Mouse (Mus musculus) forebrain, embryonic 12.5 days (tissue): ENCODE measurements around the gene Msh5. TPM values are rescaled to one million over a fixed set of nuclear protein-coding genes. Genes with fewer than 3 reads are reported as not detected.

Experiments
- ATAC-seq: fragments of 200-750 bp; cut with Nextera tagmentation; 2 replicates; pipeline ENCODE4 v1.8.0; 2017; ENCODE audit warnings: moderate TSS enrichment; ENCODE audit not compliant: low FRiP score
- H3K27ac ChIP-seq: fragments of 300-500 bp; sonication (generic); 2 replicates; pipeline ENCODE4 v1.5.1; 2016; ENCODE audit warnings: mild to moderate bottlenecking
- H3K27me3 ChIP-seq: fragments of 300-500 bp; sonication (generic); 2 replicates; pipeline ENCODE4 v1.6.1; 2016; ENCODE audit warnings: mild to moderate bottlenecking
- H3K36me3 ChIP-seq: fragments of 300-500 bp; sonication (generic); replicated peaks from 2 replicates; pipeline ENCODE4 v1.6.1; 2016; ENCODE audit warnings: mild to moderate bottlenecking
- H3K4me1 ChIP-seq: fragments of 300-500 bp; sonication (generic); 2 replicates; pipeline ENCODE4 v1.6.1; 2016
- H3K4me2 ChIP-seq: fragments of 300-500 bp; sonication (generic); 2 replicates; pipeline ENCODE4 v1.6.1; 2016; ENCODE audit warnings: mild to moderate bottlenecking, moderate library complexity
- H3K4me3 ChIP-seq: fragments of 300-500 bp; sonication (generic); replicated peaks from 2 replicates; pipeline ENCODE4 v1.5.1; 2016; ENCODE audit warnings: mild to moderate bottlenecking
- H3K9ac ChIP-seq: fragments of 300-500 bp; sonication (generic); 2 replicates; pipeline ENCODE4 v1.6.1; 2016; ENCODE audit warnings: mild to moderate bottlenecking
- H3K9me3 ChIP-seq: fragments of 300-500 bp; sonication (generic); 2 replicates; pipeline ENCODE4 v1.6.1; 2016
- WGBS: fragments of 180-500 bp; shearing (Covaris S2); methylation state at CpG from one replicate; pipeline ENCODE4 v1.1.7; 2016; 5-methylcytosine and 5-hydroxymethylcytosine counted together
- polyA plus RNA-seq: library from polyadenylated mRNA; unstranded; fragments of >200 nt; fragmentation: Nextera tagmentation; extraction: Ambion mirVana; gene quantifications from 2 replicates; pipeline ENCODE4 v1.2.1, GENCODE M21; 2016

The Msh5 gene
- polyA plus RNA-seq, 1 experiment from 2014 or later, result 5.3 TPM

- no peak overlapping the region for H3K9ac ChIP-seq
These were observed 34.2 kb upstream of the Msh5 start for GRCm38 (mm10) chr17:35080710-35081109.

GRCm38 (mm10) chr17:35080248-35080647 lies 33.7 kb upstream of the Msh5 start:
- no peak overlapping the region for H3K27ac ChIP-seq
- peaks cover 21% of the 10 kb centered on the region for H3K4me1 ChIP-seq
- H3K9me3 ChIP-seq, result no peaks in the 10 kb centered on the region
- peaks cover 34% of the 10 kb centered on the region; the same call in 1 of the 2 replicates for H3K27me3 ChIP-seq
- H3K9ac ChIP-seq, result no peak overlapping the region
- 69% methylated on average over 6 of the region's 6 CpGs for WGBS
- no peak overlapping the region for H3K4me3 ChIP-seq
- ATAC-seq, result no peak
- H3K36me3 ChIP-seq, result no peaks in the 10 kb centered on the region
- no peak overlapping the region for H3K4me2 ChIP-seq

More at GRCm38 (mm10) chr17:35080710-35081109, 34.2 kb upstream of the Msh5 start:
- no peaks in the 10 kb centered on the region for H3K36me3 ChIP-seq
- 75% methylated on average over 4 of the region's 4 CpGs for WGBS
- H3K9me3 ChIP-seq, result no peaks in the 10 kb centered on the region
- no peak overlapping the region for H3K4me2 ChIP-seq
- no peak for ATAC-seq
- peaks cover 21% of the 10 kb centered on the region for H3K4me1 ChIP-seq
- no peak overlapping the region for H3K4me3 ChIP-seq
- H3K27ac ChIP-seq, result no peak overlapping the region
- H3K27me3 ChIP-seq, result peaks cover 35% of the 10 kb centered on the region; the same call in 1 of the 2 replicates

GRCm38 (mm10) chr17:35079778-35080177 lies 33.2 kb upstream of the Msh5 start:
- Histone ChIP-seq H3K4me3 (no peak overlapping the region), H3K27ac (no peak overlapping the region), H3K9me3 (no peaks in the 10 kb centered on the region), H3K27me3 (peaks cover 33% of the 10 kb centered on the region; the same call in 1 of the 2 replicates), H3K9ac (no peak overlapping the region), H3K36me3 (no peaks in the 10 kb centered on the region), H3K4me2 (no peak overlapping the region), H3K4me1 (peaks cover 21% of the 10 kb centered on the region)
- WGBS, result 70% methylated on average over 9 of the region's 9 CpGs
- ATAC-seq, result no peak

GRCm38 (mm10) chr17:35077786-35078233 lies 31.3 kb upstream of the Msh5 start, which contains the start of gene Ly6g6d:
Ly6g6d (minus strand) TSS chr17:35078065.
- no peaks in the 10 kb centered on the region for H3K36me3 ChIP-seq
- H3K4me3 ChIP-seq, result peak within 1 kb of the TSS; percentile 14; the same call in 1 of the 2 replicates
- peak within 1 kb of the TSS; percentile 39 for H3K4me2 ChIP-seq
- H3K4me1 ChIP-seq, result peaks cover 21% of the 10 kb centered on the region
- H3K9ac ChIP-seq, result peak within 1 kb of the TSS; percentile 22; the same call in 1 of the 2 replicates
- WGBS, result 11% methylated on average over 14 of the region's 14 CpGs
- peaks cover 35% of the 10 kb centered on the region; the same call in 1 of the 2 replicates for H3K27me3 ChIP-seq
- no peak for ATAC-seq
- H3K27ac ChIP-seq, result no peak within 1 kb of the TSS
- no peaks in the 10 kb centered on the region for H3K9me3 ChIP-seq

GRCm38 (mm10) chr17:35077285-35077684 lies 30.7 kb upstream of the Msh5 start:
- Histone ChIP-seq H3K9me3 (no peaks in the 10 kb centered on the region), H3K4me2 (peak overlapping the region; percentile 39), H3K9ac (peak overlapping the region; percentile 22; the same call in 1 of the 2 replicates), H3K27ac (no peak overlapping the region), H3K36me3 (no peaks in the 10 kb centered on the region), H3K27me3 (peaks cover 33% of the 10 kb centered on the region; the same call in 1 of the 2 replicates), H3K4me1 (peaks cover 21% of the 10 kb centered on the region), H3K4me3 (no peak overlapping the region)
- WGBS, result 41% methylated on average over 2 of the region's 2 CpGs
- ATAC-seq, result no peak

GRCm38 (mm10) chr17:35076507-35077176 lies 30.1 kb upstream of the Msh5 start, which contains the start of gene Ly6g6e:
Ly6g6e (plus strand) TSS chr17:35076902.
- peak within 1 kb of the TSS; percentile 39 for H3K4me2 ChIP-seq
- H3K27me3 ChIP-seq, result peaks cover 33% of the 10 kb centered on the region; the same call in 1 of the 2 replicates
- 23% methylated on average over 10 of the region's 10 CpGs for WGBS
- peak within 1 kb of the TSS; percentile 22; the same call in 1 of the 2 replicates for H3K9ac ChIP-seq
- H3K4me3 ChIP-seq, result peak within 1 kb of the TSS; percentile 14; the same call in 1 of the 2 replicates
- H3K27ac ChIP-seq, result no peak within 1 kb of the TSS
- ATAC-seq, result no peak
- peaks cover 21% of the 10 kb centered on the region for H3K4me1 ChIP-seq
- no peaks in the 10 kb centered on the region for H3K9me3 ChIP-seq
- no peaks in the 10 kb centered on the region for H3K36me3 ChIP-seq

- ATAC-seq, result no peak
- Histone ChIP-seq H3K36me3 (no peaks in the 10 kb centered on the region), H3K9ac (no peak overlapping the region), H3K9me3 (no peaks in the 10 kb centered on the region), H3K4me3 (no peak overlapping the region), H3K27me3 (peaks cover 36% of the 10 kb centered on the region), H3K4me2 (no peak overlapping the region), H3K27ac (no peak overlapping the region), H3K4me1 (peaks cover 21% of the 10 kb centered on the region)
- WGBS, result 65% methylated on average over 17 of the region's 17 CpGs
These were observed 27.6 kb upstream of the Msh5 start for GRCm38 (mm10) chr17:35074097-35074496.

- Histone ChIP-seq H3K27me3 (peaks cover 29% of the 10 kb centered on the region), H3K27ac (no peak overlapping the region), H3K4me3 (no peak overlapping the region), H3K4me2 (no peak overlapping the region), H3K9me3 (no peaks in the 10 kb centered on the region), H3K36me3 (no peaks in the 10 kb centered on the region), H3K4me1 (peaks cover 4% of the 10 kb centered on the region), H3K9ac (no peak overlapping the region)
- WGBS, result 88% methylated on average over 9 of the region's 9 CpGs
- no peak for ATAC-seq
These were observed 24.9 kb upstream of the Msh5 start for GRCm38 (mm10) chr17:35071454-35071853.

GRCm38 (mm10) chr17:35070556-35071229 lies 24.1 kb upstream of the Msh5 start:
- Histone ChIP-seq H3K27ac (no peak overlapping the region), H3K9me3 (no peaks in the 10 kb centered on the region), H3K4me3 (no peak overlapping the region), H3K27me3 (peaks cover 37% of the 10 kb centered on the region), H3K4me2 (no peak overlapping the region), H3K36me3 (no peaks in the 10 kb centered on the region), H3K4me1 (peaks cover 2% of the 10 kb centered on the region; the same call in 1 of the 2 replicates), H3K9ac (no peak overlapping the region)
- no peak for ATAC-seq
- WGBS, result 61% methylated on average over 6 of the region's 6 CpGs

GRCm38 (mm10) chr17:35068213-35068914 lies 21.8 kb upstream of the Msh5 start:
- H3K27me3 ChIP-seq, result peaks cover 53% of the 10 kb centered on the region
- H3K36me3 ChIP-seq, result 0 out of 2 replicates have a peak, but pooled peaks cover 4% of the 10 kb centered on the region
- peaks cover 21% of the 10 kb centered on the region for H3K4me1 ChIP-seq
- ATAC-seq, result no peak
- no peak overlapping the region for H3K4me2 ChIP-seq
- H3K4me3 ChIP-seq, result no peak overlapping the region
- no peak overlapping the region for H3K27ac ChIP-seq
- WGBS, result 90% methylated on average over 17 of the region's 17 CpGs
- no peak overlapping the region for H3K9ac ChIP-seq
- no peaks in the 10 kb centered on the region for H3K9me3 ChIP-seq

- H3K4me2 ChIP-seq, result peak within 1 kb of the TSS; percentile 55
- no peak for ATAC-seq
- H3K4me1 ChIP-seq, result peaks cover 21% of the 10 kb centered on the region
- peaks cover 58% of the 10 kb centered on the region for H3K27me3 ChIP-seq
- peaks cover 22% of the 10 kb centered on the region for H3K36me3 ChIP-seq
- WGBS, result 44% methylated on average over 10 of the region's 10 CpGs
- no peaks in the 10 kb centered on the region for H3K9me3 ChIP-seq
- H3K27ac ChIP-seq, result no peak within 1 kb of the TSS
- H3K9ac ChIP-seq, result peak within 1 kb of the TSS; percentile 48; the same call in 1 of the 2 replicates
- peak within 1 kb of the TSS; percentile 30 for H3K4me3 ChIP-seq
These were observed 19.5 kb upstream of the Msh5 start, which contains the start of gene Mpig6b for GRCm38 (mm10) chr17:35066084-35066483. Mpig6b (minus strand) TSS chr17:35066184.
